Mouse (Mus musculus) embryonic facial prominence, embryonic 12.5 days (tissue): ENCODE measurements around the gene Ces1a. TPM values are rescaled to one million over a fixed set of nuclear protein-coding genes. Genes with fewer than 3 reads are reported as not detected.

Experiments used
- ATAC-seq: fragments of 200-750 bp; cut with Nextera tagmentation; 2 replicates; pipeline ENCODE4 v1.8.0; 2017; ENCODE audit not compliant: insufficient number of reproducible peaks, insufficient read depth, low FRiP score, low TSS enrichment
- H3K27ac ChIP-seq: fragments of 300-500 bp; sonication (generic); 2 replicates; pipeline ENCODE4 v1.5.1; 2016; ENCODE audit warnings: mild to moderate bottlenecking
- H3K27me3 ChIP-seq: fragments of 300-500 bp; sonication (generic); 2 replicates; pipeline ENCODE4 v1.6.1; 2016; ENCODE audit warnings: mild to moderate bottlenecking, moderate library complexity
- H3K36me3 ChIP-seq: fragments of 300-500 bp; sonication (generic); 2 replicates; pipeline ENCODE4 v1.6.1; 2016; ENCODE audit warnings: mild to moderate bottlenecking
- H3K4me1 ChIP-seq: fragments of 300-500 bp; sonication (generic); 2 replicates; pipeline ENCODE4 v1.6.1; 2016
- H3K4me2 ChIP-seq: fragments of 300-500 bp; sonication (generic); replicated peaks from 2 replicates; pipeline ENCODE4 v1.6.1; 2016; ENCODE audit warnings: mild to moderate bottlenecking, moderate library complexity
- H3K4me3 ChIP-seq: fragments of 300-500 bp; sonication (generic); 2 replicates; pipeline ENCODE4 v1.5.1; 2016; ENCODE audit warnings: mild to moderate bottlenecking
- H3K9ac ChIP-seq: fragments of 300-500 bp; sonication (generic); 2 replicates; pipeline ENCODE4 v1.6.1; 2016; ENCODE audit warnings: mild to moderate bottlenecking, moderate library complexity
- H3K9me3 ChIP-seq: fragments of 300-500 bp; sonication (generic); 2 replicates; pipeline ENCODE4 v1.6.1; 2016; ENCODE audit warnings: mild to moderate bottlenecking, moderate library complexity
- WGBS: fragments of 180-500 bp; shearing (Covaris S2); methylation state at CpG from one replicate; pipeline ENCODE4 v1.1.7; 2016; 5-methylcytosine and 5-hydroxymethylcytosine counted together
- polyA plus RNA-seq: library from polyadenylated mRNA; unstranded; fragments of >200 nt; fragmentation: Nextera tagmentation; extraction: Ambion mirVana; gene quantifications from 2 replicates; pipeline ENCODE4 v1.2.1, GENCODE M21; 2016

The Ces1a gene
- polyA plus RNA-seq, 1 experiment from 2014 or later, result not detected

- 72% methylated on average over 3 of the region's 3 CpGs for WGBS
- Histone ChIP-seq H3K27me3 (no peaks in the 10 kb centered on the region), H3K27ac (no peak overlapping the region), H3K4me2 (no peak overlapping the region), H3K9me3 (no peaks in the 10 kb centered on the region), H3K4me3 (no peak overlapping the region), H3K36me3 (no peaks in the 10 kb centered on the region), H3K4me1 (no peaks in the 10 kb centered on the region), H3K9ac (no peak overlapping the region)
- no peak for ATAC-seq
These were observed 65.5 kb downstream of the Ces1a start for GRCm38 (mm10) chr8:92982491-92982890.

GRCm38 (mm10) chr8:92976656-92977055 is 71.3 kb downstream of the Ces1a start:
- 89% methylated on average over 5 of the region's 5 CpGs for WGBS

GRCm38 (mm10) chr8:92972949-92973348 is 75.0 kb downstream of the Ces1a start:
- 68% methylated on average over 5 of the region's 5 CpGs for WGBS

More at GRCm38 (mm10) chr8:92976656-92977055, 71.3 kb downstream of the Ces1a start:
- Histone ChIP-seq H3K9ac (no peak overlapping the region), H3K36me3 (no peaks in the 10 kb centered on the region), H3K27ac (no peak overlapping the region), H3K9me3 (no peaks in the 10 kb centered on the region), H3K27me3 (no peaks in the 10 kb centered on the region), H3K4me2 (no peak overlapping the region), H3K4me1 (no peaks in the 10 kb centered on the region), H3K4me3 (no peak overlapping the region)
- ATAC-seq, result no peak

More at GRCm38 (mm10) chr8:92972949-92973348, 75.0 kb downstream of the Ces1a start:
- Histone ChIP-seq H3K9me3 (no peaks in the 10 kb centered on the region), H3K36me3 (no peaks in the 10 kb centered on the region), H3K4me1 (no peaks in the 10 kb centered on the region), H3K9ac (no peak overlapping the region), H3K27ac (no peak overlapping the region), H3K4me2 (no peak overlapping the region), H3K27me3 (no peaks in the 10 kb centered on the region), H3K4me3 (no peak overlapping the region)
- 0 out of 2 replicates have a peak, but pooled peaks have one; percentile 55 for ATAC-seq

Other genes with a start within 250 kb of the Ces1a start
- gene Mmp2, start 220.9 kb downstream of the Ces1a start, polyA plus RNA-seq, result 203 and 209 TPM in 2 replicates
- gene Lpcat2, start 192.9 kb downstream of the Ces1a start, polyA plus RNA-seq, result 7.2 and 8.4 TPM in 2 replicates
- 0.38 and 0.53 TPM in 2 replicates for gene Capns2, start 146.8 kb downstream of the Ces1a start, polyA plus RNA-seq
- 0.28 and 0.32 TPM in 2 replicates for gene Slc6a2, start 88.1 kb downstream of the Ces1a start, polyA plus RNA-seq
- gene Ces1b, start 31.8 kb upstream of the Ces1a start, polyA plus RNA-seq, result not detected in 2 replicates
- not detected in 2 replicates for gene Ces1c, start 83.1 kb upstream of the Ces1a start, polyA plus RNA-seq
- 1.3 and 2.0 TPM in 2 replicates for gene Ces1d, start 149.6 kb upstream of the Ces1a start, polyA plus RNA-seq
- not detected in 2 replicates for gene Ces1e, start 181.4 kb upstream of the Ces1a start, polyA plus RNA-seq
- not detected in 2 replicates for gene Ces1f, start 231.6 kb upstream of the Ces1a start, polyA plus RNA-seq